Mouse (Mus musculus) G1E (cell line): Measurements from ENCODE around the gene Capn11. TPM values are rescaled to one million over a fixed set of nuclear protein-coding genes. Genes with fewer than 3 reads are reported as not detected.

Experiments used
- ATAC-seq: 2 replicates; pipeline ENCODE4 v1.8.0; 2016; ENCODE audit warnings: mild to moderate bottlenecking; ENCODE audit not compliant: insufficient number of reproducible peaks, poor library complexity, low FRiP score, severe bottlenecking; ENCODE audit errors: extremely low read depth
- DNase-seq: peaks from one replicate; pipeline ENCODE4 v3.0.0; 2012; ENCODE audit warnings: low spot score
- H3K27me3 ChIP-seq: 2 replicates; pipeline ENCODE4 v1.6.1; 2012; ENCODE audit warnings: mild to moderate bottlenecking, low read length, inconsistent platforms; ENCODE audit not compliant: insufficient read depth
- H3K36me3 ChIP-seq: replicated peaks from 2 replicates; pipeline ENCODE3; 2012; ENCODE audit warnings: mild to moderate bottlenecking, inconsistent platforms
- H3K4me1 ChIP-seq: 2 replicates; pipeline ENCODE4 v1.6.1; 2012; ENCODE audit warnings: low read depth, low read length, inconsistent platforms, mixed read lengths; ENCODE audit not compliant: insufficient read depth
- H3K4me3 ChIP-seq: 2 replicates; pipeline ENCODE4 v1.5.1; 2012; ENCODE audit warnings: low read depth, mild to moderate bottlenecking, inconsistent platforms, low read length, moderate library complexity, mixed read lengths
- H3K9me3 ChIP-seq: replicated peaks from 2 replicates; pipeline ENCODE4 v1.6.1; 2012; ENCODE audit warnings: inconsistent platforms
- CTCF ChIP-seq: IDR thresholded peaks from 2 replicates; pipeline ENCODE4 v1.5.1; 2012; ENCODE audit warnings: low read depth, low read length, inconsistent platforms, mixed read lengths
- GATA1 ChIP-seq: IDR thresholded peaks from 2 replicates; pipeline ENCODE4 v1.6.1; 2012; ENCODE audit warnings: borderline replicate concordance, low read length, inconsistent platforms, mixed read lengths
- GATA2 ChIP-seq: IDR thresholded peaks from 2 replicates; pipeline ENCODE4 v1.6.1; 2012; ENCODE audit warnings: low read depth, low read length, inconsistent platforms, borderline replicate concordance
- POLR2AphosphoS5 ChIP-seq: IDR thresholded peaks from 2 replicates; pipeline ENCODE4 v1.6.1; 2012; ENCODE audit warnings: low read depth, low read length, inconsistent platforms; ENCODE audit not compliant: insufficient replicate concordance
- TAL1 ChIP-seq: conservative IDR thresholded peaks from 2 replicates; pipeline ENCODE4 v1.6.1; 2012; ENCODE audit warnings: low read depth, low read length, inconsistent platforms, mixed read lengths
- polyA plus RNA-seq: library from polyadenylated mRNA; stranded (reverse); fragments of >175 nt; gene quantifications from 2 replicates; pipeline ENCODE4 v1.2.3, GENCODE M21; 2012
- total RNA-seq, 2 experiments: library from RNA; stranded (forward) in 1 of 2; stranded (reverse) in 1 of 2; fragments of 200-1000 nt in 1 of 2; fragments of >200 nt in 1 of 2; fragmentation: Nextera tagmentation in 1 of 2; gene quantifications; 2 replicates each; pipeline ENCODE4 v1.2.3; 2014 to 2017

Gene Capn11
- total and polyA plus RNA-seq, 3 experiments: not detected

DNA sequence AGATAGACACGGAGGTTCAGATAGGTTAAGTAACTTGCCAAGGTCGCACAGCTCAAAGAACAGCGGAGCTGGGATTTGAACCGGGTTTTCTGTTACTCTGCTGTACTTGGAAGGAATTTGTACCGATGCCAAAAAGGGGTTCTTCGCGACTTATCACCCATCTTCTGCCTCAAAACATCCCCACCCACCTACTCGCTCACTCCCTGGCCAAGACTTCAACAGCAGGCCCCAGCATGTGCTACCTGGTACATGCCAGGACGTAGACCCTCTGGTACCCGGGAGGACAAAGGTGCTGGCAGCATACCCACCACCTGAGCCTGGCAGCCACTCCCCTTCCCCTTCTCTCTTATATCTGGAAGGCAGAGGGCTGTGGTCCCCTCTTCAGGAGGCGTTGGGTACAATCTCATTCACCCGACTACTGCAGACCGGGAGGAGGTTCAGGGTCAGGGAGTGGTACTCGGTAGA lies 25.6 kb upstream of the Capn11 start:
- DNase-seq (peak; percentile 29), ATAC-seq (no peak)
- no peak for TF ChIP-seq GATA1
- TF ChIP-seq TAL1: no peak
- no peak for TF ChIP-seq GATA2
- H3K27me3 ChIP-seq: no peaks in the 10 kb centered on the region
- H3K36me3 ChIP-seq: peaks cover 38% of the 10 kb centered on the region
- peaks cover 55% of the 10 kb centered on the region for H3K4me1 ChIP-seq
- no peaks in the 10 kb centered on the region for H3K9me3 ChIP-seq
- peak overlapping the region; percentile 77 for H3K4me3 ChIP-seq

DNA sequence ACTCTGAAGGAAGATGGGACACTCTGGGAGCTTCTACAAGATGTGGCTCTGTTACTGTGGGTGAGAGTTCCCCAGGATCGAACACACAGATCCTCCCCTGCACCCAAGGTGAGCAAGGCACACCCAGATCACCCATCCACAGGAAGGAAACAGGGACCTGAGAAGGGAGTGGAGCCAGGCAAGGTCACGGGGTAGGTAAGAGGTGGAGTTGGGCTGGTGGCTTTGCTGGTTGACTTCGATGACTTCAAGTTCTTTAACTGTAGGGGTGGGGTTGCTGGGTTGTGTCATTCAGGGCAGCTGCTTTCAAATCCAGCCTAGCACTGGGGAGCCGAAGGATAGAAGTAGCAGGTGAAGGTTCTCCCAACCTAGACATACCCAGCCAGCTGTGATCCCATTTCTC lies 23.7 kb upstream of the Capn11 start:
- H3K9me3 ChIP-seq: no peaks in the 10 kb centered on the region
- H3K4me1 ChIP-seq: peaks cover 62% of the 10 kb centered on the region
- DNase-seq (no peak), ATAC-seq (no peak)
- H3K36me3 ChIP-seq: peaks cover 44% of the 10 kb centered on the region
- no peaks in the 10 kb centered on the region for H3K27me3 ChIP-seq
- H3K4me3 ChIP-seq: no peak overlapping the region
- TF ChIP-seq POLR2AphosphoS5: no peak
- TF ChIP-seq GATA1: no peak
- TF ChIP-seq GATA2: no peak
- TF ChIP-seq CTCF: no peak
- no peak for TF ChIP-seq TAL1

- H3K4me3 ChIP-seq: no peak overlapping the region
- peaks cover 51% of the 10 kb centered on the region for H3K36me3 ChIP-seq
- no peak for DNase-seq
- no peaks in the 10 kb centered on the region for H3K9me3 ChIP-seq
- H3K4me1 ChIP-seq: peaks cover 54% of the 10 kb centered on the region
- no peak for ATAC-seq
- H3K27me3 ChIP-seq: no peaks in the 10 kb centered on the region
- TF ChIP-seq GATA1 (no peak), CTCF (0 out of 2 replicates have a peak, but pooled peaks have one; percentile 18), GATA2 (no peak), POLR2AphosphoS5 (no peak), TAL1 (no peak)
These were observed 22.5 kb upstream of the Capn11 start for GRCm38 (mm10) chr17:45681588-45681987.

DNA sequence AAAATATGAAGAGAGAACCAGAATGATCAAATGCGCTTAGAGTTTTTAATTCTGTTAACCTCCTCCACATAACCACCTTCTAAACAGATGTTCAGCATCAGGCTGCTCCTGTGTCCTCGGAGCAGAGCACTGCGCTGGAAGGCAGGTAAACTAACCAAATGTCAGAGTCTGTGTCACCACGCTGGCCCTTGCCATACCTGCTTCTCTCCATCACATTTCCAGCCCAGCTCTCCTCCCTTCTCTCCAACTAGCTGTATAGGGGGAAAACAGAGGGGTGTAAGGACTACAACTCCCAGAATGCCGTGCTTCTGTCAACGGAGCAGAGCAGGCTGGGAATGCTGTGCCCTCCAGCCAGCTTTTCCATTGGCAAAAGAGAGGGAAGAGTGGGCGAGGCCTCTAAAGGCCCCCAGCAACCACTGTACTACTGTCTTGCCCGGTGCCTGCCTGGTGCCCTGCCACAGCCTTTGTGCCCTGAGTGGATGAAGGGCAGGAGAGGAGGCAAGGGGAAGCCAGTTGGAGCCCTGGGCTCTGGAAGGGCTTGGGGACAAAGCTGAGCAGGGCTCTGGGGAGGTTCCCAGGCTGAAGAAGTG lies 21.4 kb upstream of the Capn11 start:
- DNase-seq (no peak), ATAC-seq (no peak)
- TF ChIP-seq POLR2AphosphoS5 (no peak), TAL1 (no peak), CTCF (no peak), GATA2 (no peak), GATA1 (no peak)
- H3K27me3 ChIP-seq: no peaks in the 10 kb centered on the region
- no peaks in the 10 kb centered on the region for H3K9me3 ChIP-seq
- peaks cover 51% of the 10 kb centered on the region for H3K4me1 ChIP-seq
- H3K4me3 ChIP-seq: peak overlapping the region; percentile 53; the same call in 1 of the 2 replicates
- peaks cover 62% of the 10 kb centered on the region for H3K36me3 ChIP-seq

DNA sequence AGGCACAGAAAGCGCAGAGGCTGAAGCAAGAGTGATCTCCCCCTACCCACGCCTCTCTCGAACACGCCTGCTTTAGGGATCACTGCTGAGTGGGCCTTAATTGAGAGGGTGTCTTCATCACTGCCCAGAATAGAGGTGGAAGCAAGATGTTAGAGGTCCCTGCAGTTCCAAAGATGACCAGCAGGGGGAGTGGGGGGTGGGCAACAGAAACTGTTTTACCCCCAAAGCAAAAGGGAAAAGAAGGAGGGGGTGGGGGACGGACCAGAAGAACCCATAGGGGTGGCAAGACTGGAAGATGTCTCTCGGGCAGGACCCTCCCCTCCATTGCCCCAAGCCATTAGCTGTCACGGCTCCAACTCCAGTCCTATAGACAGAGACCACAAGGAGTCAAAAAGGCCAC lies 19.0 kb upstream of the Capn11 start:
- H3K9me3 ChIP-seq: no peaks in the 10 kb centered on the region
- peaks cover 39% of the 10 kb centered on the region for H3K4me1 ChIP-seq
- TF ChIP-seq CTCF (peak; percentile 80), GATA2 (no peak)
- H3K36me3 ChIP-seq: peaks cover 79% of the 10 kb centered on the region
- no peaks in the 10 kb centered on the region for H3K27me3 ChIP-seq
- DNase-seq: peak; percentile 53
- no peak for ATAC-seq
- no peak overlapping the region for H3K4me3 ChIP-seq

DNA sequence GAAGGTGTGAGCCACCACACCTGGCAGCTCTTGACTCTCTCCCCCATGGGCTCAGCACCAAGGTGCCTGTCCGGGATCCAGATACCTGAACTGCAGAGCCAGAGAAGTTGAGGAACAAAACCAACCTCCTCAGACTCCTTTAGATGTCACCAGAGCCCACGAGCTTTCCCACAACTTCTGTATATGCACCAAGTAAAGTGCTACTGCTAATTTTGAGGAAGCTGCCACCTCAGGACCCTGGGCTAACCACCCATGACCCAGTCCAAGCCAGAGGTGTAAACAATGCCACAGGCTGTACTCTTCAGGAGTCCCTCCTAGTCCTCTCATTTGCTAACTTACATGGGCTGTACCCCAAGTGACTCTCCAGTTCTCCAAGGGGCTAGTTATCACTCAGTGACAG lies 13.5 kb upstream of the Capn11 start:
- H3K36me3 ChIP-seq: peaks cover 95% of the 10 kb centered on the region
- no peak for DNase-seq
- ATAC-seq: no peak

More for the DNA sequence above, 13.5 kb upstream of the Capn11 start:
- TF ChIP-seq GATA1: no peak
- TF ChIP-seq GATA2: no peak
- no peak for TF ChIP-seq TAL1
- no peak for TF ChIP-seq POLR2AphosphoS5
- Histone ChIP-seq H3K4me3 (no peak overlapping the region), H3K27me3 (no peaks in the 10 kb centered on the region), H3K4me1 (peaks cover 13% of the 10 kb centered on the region), H3K9me3 (no peaks in the 10 kb centered on the region)
